Mouse (Mus musculus) spleen, adult 2 months (tissue): ENCODE data around the gene Ccdc110. TPM values are rescaled to one million over a fixed set of nuclear protein-coding genes. Genes with fewer than 3 reads are reported as not detected.

Experiments used
- DNase-seq, 2 experiments: peaks; one replicate each; pipeline versions ENCODE4 v3.0.0 to v3.0.0-alpha.2; 2012 to 2021; ENCODE audit warnings: low spot score in 2 of 2, low read depth in 1 of 2
- H3K27ac ChIP-seq: fragments of 200-500 bp; 2 replicates; pipeline ENCODE4 v1.5.1; 2012; ENCODE audit warnings: low read length, inconsistent platforms; ENCODE audit not compliant: insufficient read depth
- H3K27me3 ChIP-seq: fragments of 200-500 bp; 2 replicates; pipeline ENCODE4 v1.6.1; 2012; ENCODE audit warnings: mild to moderate bottlenecking, moderate library complexity, low read length, inconsistent platforms; ENCODE audit not compliant: control insufficient read depth, insufficient read depth
- H3K36me3 ChIP-seq: fragments of 200-500 bp; 2 replicates; pipeline ENCODE4 v1.6.1; 2012; ENCODE audit warnings: mild to moderate bottlenecking, low read length, inconsistent platforms; ENCODE audit not compliant: control insufficient read depth, insufficient read depth
- H3K4me1 ChIP-seq: fragments of 200-500 bp; 2 replicates; pipeline ENCODE4 v1.6.1; 2011; ENCODE audit warnings: inconsistent platforms; ENCODE audit not compliant: control insufficient read depth, insufficient read depth, insufficient read length
- H3K4me3 ChIP-seq: fragments of 200-500 bp; 2 replicates; pipeline ENCODE4 v1.5.1; 2011; ENCODE audit warnings: mild to moderate bottlenecking, inconsistent platforms; ENCODE audit not compliant: insufficient read depth, insufficient read length; ENCODE audit errors: extremely low read depth
- CTCF ChIP-seq: fragments of 200-500 bp; IDR thresholded peaks from 2 replicates; pipeline ENCODE4 v1.5.1; 2011; ENCODE audit warnings: mild to moderate bottlenecking, inconsistent platforms; ENCODE audit not compliant: insufficient read depth, insufficient read length, insufficient replicate concordance; ENCODE audit errors: extremely low read depth
- POLR2A ChIP-seq: fragments of 200-500 bp; IDR thresholded peaks from 2 replicates; pipeline ENCODE4 v1.6.1; 2011; ENCODE audit warnings: low read depth, low read length, inconsistent platforms
- WGBS: fragments of 180-500 bp; shearing (Covaris S2); methylation state at CpG from one replicate; pipeline ENCODE4 v1.1.7; 2018; 5-methylcytosine and 5-hydroxymethylcytosine counted together
- polyA plus RNA-seq: library from polyadenylated mRNA; depleted of rRNA; stranded (reverse); fragments of >200 nt; gene quantifications from 2 replicates; pipeline ENCODE4 v1.2.3, GENCODE M21; 2012; rRNA removed

Ccdc110 gene
- polyA plus RNA-seq = not detected in 2 replicates

DNA sequence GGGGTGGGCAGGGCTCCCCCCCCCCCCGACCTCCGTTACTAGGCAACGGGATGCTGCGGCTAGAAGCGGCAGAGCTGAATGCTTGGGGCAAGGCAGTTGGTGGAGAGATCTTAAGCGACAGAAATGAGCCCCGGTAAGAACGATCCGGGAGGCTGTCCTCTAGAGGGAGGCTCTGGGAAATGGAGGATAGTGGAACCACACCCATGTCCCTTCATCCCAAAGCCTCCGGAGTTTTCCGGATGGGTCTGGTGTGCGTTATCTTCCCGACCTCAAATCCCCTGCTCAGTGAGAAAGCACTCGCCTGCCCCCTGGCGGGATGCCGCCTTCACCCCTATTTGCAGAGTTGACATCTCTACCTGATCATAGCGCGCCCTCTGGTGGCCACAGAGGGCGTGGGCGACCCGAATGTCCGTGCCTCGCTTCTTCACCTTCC is at the start of gene Ccdc110:
Ccdc110 (plus strand) TSS at position 38 of the 433 bp plus-strand sequence.
- 2% methylated on average over 23 of the region's 23 CpGs for WGBS
- Histone ChIP-seq H3K4me1 (no peaks in the 10 kb centered on the region), H3K4me3 (no peak within 1 kb of the TSS), H3K36me3 (no peaks in the 10 kb centered on the region), H3K27ac (no peak within 1 kb of the TSS), H3K27me3 (no peaks in the 10 kb centered on the region)
- DNase-seq = peak; percentile 67 to 93
- TF ChIP-seq CTCF (peak; percentile 100), POLR2A (no peak)

DNA sequence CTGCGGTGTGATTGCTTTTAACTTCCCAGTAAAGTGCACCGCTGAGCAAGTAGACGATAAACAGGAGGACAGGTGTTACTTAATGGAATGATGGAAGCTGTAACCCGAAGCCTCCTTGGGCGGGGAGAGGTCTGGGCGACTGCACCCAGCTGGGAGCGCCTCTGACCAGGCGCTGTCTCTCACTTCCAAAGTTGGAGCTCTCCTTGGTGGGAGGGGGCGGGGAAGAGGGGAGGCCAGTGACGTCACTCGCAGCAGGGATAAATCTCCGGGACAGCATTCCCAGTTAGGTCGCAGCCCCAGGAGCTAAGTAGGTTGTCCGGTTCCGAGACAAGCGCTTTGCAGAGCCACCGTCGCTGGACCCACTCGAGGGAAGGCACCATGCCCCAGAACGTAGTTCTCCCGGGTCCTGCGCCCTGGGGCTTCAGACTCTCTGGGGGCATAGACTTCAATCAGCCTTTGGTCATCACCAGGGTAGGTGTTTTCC is 49.2 kb upstream of the Ccdc110 start, which contains the start of gene Pdlim3:
Pdlim3 (plus strand) TSS at position 260 of the 484 bp plus-strand sequence.
- Histone ChIP-seq H3K36me3 (no peaks in the 10 kb centered on the region), H3K4me1 (no peaks in the 10 kb centered on the region), H3K27ac (no peak within 1 kb of the TSS), H3K27me3 (peaks cover 6% of the 10 kb centered on the region), H3K4me3 (peak within 1 kb of the TSS; percentile 26; the same call in 1 of the 2 replicates)
- WGBS = 7% methylated on average over 22 of the region's 22 CpGs
- TF ChIP-seq CTCF (no peak), POLR2A (no peak)
- DNase-seq = no peak

- no peaks in the 10 kb centered on the region for H3K4me1 ChIP-seq
- H3K27me3 ChIP-seq = peaks cover 6% of the 10 kb centered on the region
- 0 out of 2 replicates have a peak overlapping the region, but pooled peaks have one; percentile 26 for H3K4me3 ChIP-seq
- H3K27ac ChIP-seq = no peak overlapping the region
- H3K36me3 ChIP-seq = no peaks in the 10 kb centered on the region
- no peak for TF ChIP-seq POLR2A
- no peak for TF ChIP-seq CTCF
- WGBS = 38% methylated on average over 2 of the region's 2 CpGs
- no peak for DNase-seq
These were observed 48.6 kb upstream of the Ccdc110 start for GRCm38 (mm10) chr8:45885775-45886174.

- Histone ChIP-seq H3K4me3 (no peak overlapping the region), H3K4me1 (no peaks in the 10 kb centered on the region), H3K27me3 (peaks cover 3% of the 10 kb centered on the region), H3K27ac (no peak overlapping the region), H3K36me3 (no peaks in the 10 kb centered on the region)
- no peak for DNase-seq
- no peak for TF ChIP-seq POLR2A
- WGBS = 68% methylated on average over 7 of the region's 7 CpGs
These were observed 44.7 kb upstream of the Ccdc110 start for GRCm38 (mm10) chr8:45889737-45890136.

DNA sequence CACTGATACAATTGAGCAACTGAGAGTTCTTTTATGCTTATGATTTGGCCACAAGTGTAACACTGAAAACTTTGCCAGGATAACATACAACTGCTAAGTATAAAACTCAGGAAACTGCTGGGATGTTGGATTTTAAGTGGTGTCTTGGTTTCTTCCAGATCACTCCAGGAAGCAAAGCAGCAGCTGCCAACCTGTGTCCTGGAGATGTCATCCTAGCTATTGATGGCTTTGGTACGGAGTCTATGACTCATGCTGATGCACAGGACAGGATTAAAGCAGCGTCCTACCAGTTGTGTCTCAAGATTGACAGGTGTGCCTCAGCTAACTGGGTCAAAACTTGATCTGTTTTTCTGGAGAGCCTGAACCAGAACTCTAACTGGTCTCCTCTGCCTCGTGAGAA is 37.8 kb upstream of the Ccdc110 start:
- H3K4me3 ChIP-seq = no peak overlapping the region
- DNase-seq = no peak
- 91% methylated on average over 3 of the region's 3 CpGs for WGBS
- no peaks in the 10 kb centered on the region for H3K27me3 ChIP-seq
- TF ChIP-seq CTCF (no peak), POLR2A (no peak)
- H3K36me3 ChIP-seq = no peaks in the 10 kb centered on the region
- H3K4me1 ChIP-seq = peaks cover 5% of the 10 kb centered on the region
- H3K27ac ChIP-seq = no peak overlapping the region

DNA sequence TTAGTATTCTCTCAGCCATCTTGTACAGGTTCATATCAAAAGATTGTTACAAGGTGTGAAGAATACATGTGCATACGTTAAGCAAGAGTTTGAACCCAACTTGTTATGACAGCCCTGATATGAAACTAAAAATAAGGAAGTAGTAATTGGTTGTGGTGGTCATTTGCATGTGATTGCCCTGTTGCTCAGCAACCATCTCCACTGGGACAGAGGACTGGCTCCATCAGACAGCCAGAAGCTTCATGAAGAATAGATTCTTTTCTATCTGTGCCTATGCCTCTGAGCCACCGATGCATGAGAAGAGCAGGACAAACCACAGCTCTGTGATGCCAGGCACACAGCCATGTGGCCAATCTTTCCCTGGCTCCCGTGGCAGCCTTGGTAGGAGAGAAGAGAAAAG is 34.6 kb upstream of the Ccdc110 start:
- WGBS = 19% methylated on average over 3 of the region's 3 CpGs
- H3K27ac ChIP-seq = peak overlapping the region; percentile 97
- peaks cover 5% of the 10 kb centered on the region for H3K4me1 ChIP-seq
- H3K27me3 ChIP-seq = no peaks in the 10 kb centered on the region
- peak overlapping the region; percentile 48; the same call in 1 of the 2 replicates for H3K4me3 ChIP-seq
- peak; percentile 78 to 88 for DNase-seq
- H3K36me3 ChIP-seq = no peaks in the 10 kb centered on the region
- no peak for TF ChIP-seq POLR2A
- no peak for TF ChIP-seq CTCF

- no peak overlapping the region for H3K4me3 ChIP-seq
- TF ChIP-seq CTCF (no peak), POLR2A (no peak)
- H3K4me1 ChIP-seq = peaks cover 5% of the 10 kb centered on the region
- 83% methylated on average over 8 of the region's 8 CpGs for WGBS
- DNase-seq = no peak
- H3K27me3 ChIP-seq = no peaks in the 10 kb centered on the region
- H3K27ac ChIP-seq = no peak overlapping the region
- no peaks in the 10 kb centered on the region for H3K36me3 ChIP-seq
These were observed 32.8 kb upstream of the Ccdc110 start for GRCm38 (mm10) chr8:45901626-45902025.
